Mouse (Mus musculus) embryonic facial prominence, embryonic 11.5 days (tissue): Measurements from ENCODE around the gene 4931422A03Rik. TPM values are rescaled to one million over a fixed set of nuclear protein-coding genes. Genes with fewer than 3 reads are reported as not detected.

ENCODE experiments used
- ATAC-seq: fragments of 200-750 bp; cut with Nextera tagmentation; replicated peaks from 2 replicates; pipeline ENCODE4 v1.8.0; 2017; ENCODE audit warnings: low read depth; ENCODE audit not compliant: insufficient number of reproducible peaks, low FRiP score, low TSS enrichment
- DNase-seq: peaks from one replicate; pipeline ENCODE4 v3.0.0-alpha.2; 2015; ENCODE audit warnings: low spot score
- H3K27ac ChIP-seq: fragments of 300-500 bp; sonication (generic); replicated peaks from 2 replicates; pipeline ENCODE4 v1.5.1; 2014; ENCODE audit warnings: mild to moderate bottlenecking, low read depth, low read length, control low read depth
- H3K27me3 ChIP-seq: fragments of 300-500 bp; sonication (generic); 2 replicates; pipeline ENCODE4 v1.6.1; 2014; ENCODE audit warnings: mild to moderate bottlenecking, low read length, moderate library complexity, mixed read lengths; ENCODE audit not compliant: control insufficient read depth, insufficient read depth
- H3K36me3 ChIP-seq: fragments of 300-500 bp; sonication (generic); replicated peaks from 2 replicates; pipeline ENCODE4 v1.6.1; 2014; ENCODE audit warnings: low read depth, mild to moderate bottlenecking, low read length, moderate library complexity, mixed read lengths; ENCODE audit not compliant: control insufficient read depth, insufficient read depth
- H3K4me1 ChIP-seq: fragments of 300-500 bp; sonication (generic); 2 replicates; pipeline ENCODE4 v1.6.1; 2014; ENCODE audit warnings: low read length, mixed read lengths; ENCODE audit not compliant: control insufficient read depth, insufficient read depth
- H3K4me2 ChIP-seq: fragments of 300-500 bp; sonication (generic); 2 replicates; pipeline ENCODE4 v1.6.1; 2014; ENCODE audit warnings: low read depth, mild to moderate bottlenecking, control low read depth, low read length, moderate library complexity
- H3K4me3 ChIP-seq: fragments of 300-500 bp; sonication (generic); 2 replicates; pipeline ENCODE4 v1.5.1; 2014; ENCODE audit warnings: low read depth, low read length, control low read depth
- H3K9ac ChIP-seq: fragments of 300-500 bp; sonication (generic); replicated peaks from 2 replicates; pipeline ENCODE4 v1.6.1; 2014; ENCODE audit warnings: mild to moderate bottlenecking, control low read depth, low read length
- H3K9me3 ChIP-seq: fragments of 300-500 bp; sonication (generic); replicated peaks from 2 replicates; pipeline ENCODE4 v1.6.1; 2016; ENCODE audit warnings: mild to moderate bottlenecking, low read length, inconsistent platforms, mixed read lengths; ENCODE audit not compliant: control insufficient read depth
- WGBS: fragments of 180-500 bp; shearing (Covaris S2); extraction: QIAGEN DNeasy Blood & Tissue Kit; methylation state at CpG from one replicate; pipeline ENCODE4 v1.1.7; 2014; 5-methylcytosine and 5-hydroxymethylcytosine counted together
- polyA plus RNA-seq: library from polyadenylated mRNA; unstranded; fragments of >200 nt; fragmentation: Nextera tagmentation; extraction: Ambion mirVana; gene quantifications from 2 replicates; pipeline ENCODE4 v1.2.1, GENCODE M21; 2014

Gene 4931422A03Rik
- polyA plus RNA-seq, 1 experiment from 2014 or later, result 1.1 TPM

DNA sequence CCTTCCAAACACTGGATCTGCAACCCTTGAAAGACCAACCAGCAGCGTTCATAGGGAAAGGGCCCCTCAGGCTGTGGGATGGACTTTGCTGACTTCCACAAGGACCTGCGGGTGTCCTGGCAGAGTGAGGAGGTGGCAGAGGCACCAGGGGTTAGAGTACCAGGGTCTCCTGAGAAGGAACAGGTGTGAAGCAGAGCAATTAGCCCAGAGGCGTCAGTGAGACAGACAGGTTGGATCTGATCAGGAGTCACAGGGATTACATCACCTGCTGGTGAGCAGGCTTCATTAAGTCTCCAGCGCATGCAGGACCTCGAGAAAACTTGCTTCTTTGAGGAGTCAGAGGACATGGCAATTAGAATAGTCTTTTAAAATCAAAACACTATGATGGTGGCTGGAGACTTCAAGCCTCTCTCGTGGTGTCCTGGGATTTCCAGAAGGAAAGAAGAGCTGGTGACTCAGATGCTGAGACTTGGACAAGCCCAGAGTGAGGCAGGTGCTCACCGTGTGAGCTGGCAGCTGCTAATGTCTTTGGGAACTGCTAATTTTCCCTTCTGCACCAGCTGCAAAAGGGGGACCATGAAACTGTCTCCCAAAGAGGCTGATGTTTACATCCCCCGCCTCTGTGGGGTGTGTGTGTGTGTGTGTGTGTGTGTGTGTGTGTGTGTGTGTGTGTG, 80.0 kb downstream of the 4931422A03Rik start:
- H3K4me3 ChIP-seq, result no peak overlapping the region
- H3K36me3 ChIP-seq, result no peaks in the 10 kb centered on the region
- DNase-seq (no peak), ATAC-seq (no peak)
- H3K4me1 ChIP-seq, result no peaks in the 10 kb centered on the region; the same call in 1 of the 2 replicates
- no peaks in the 10 kb centered on the region for H3K27me3 ChIP-seq
- no peak overlapping the region for H3K4me2 ChIP-seq
- no peak overlapping the region for H3K27ac ChIP-seq
- H3K9ac ChIP-seq, result no peak overlapping the region
- WGBS, result 72% methylated on average over 8 of the region's 8 CpGs
- H3K9me3 ChIP-seq, result no peaks in the 10 kb centered on the region

DNA sequence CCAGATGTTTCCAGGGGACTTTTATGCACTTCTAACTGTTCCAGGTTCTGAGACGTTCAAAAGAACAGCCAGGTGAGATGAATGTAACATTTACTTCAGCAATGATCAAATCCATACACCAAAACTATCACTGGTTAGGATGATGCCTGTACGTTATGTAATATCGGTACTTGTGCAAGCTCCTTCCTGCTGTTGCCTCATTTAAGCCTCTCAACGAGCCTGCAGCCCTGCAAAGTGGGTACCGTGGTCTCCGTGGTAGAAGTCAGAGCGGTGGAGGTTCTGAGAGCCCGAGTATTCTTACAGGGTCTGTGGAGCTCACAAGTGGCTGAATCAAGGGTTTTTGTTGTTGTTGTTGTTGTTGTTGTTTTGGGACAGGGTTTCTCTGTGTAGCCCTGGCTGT, 81.3 kb downstream of the 4931422A03Rik start:
- no peak for DNase-seq
- 83% methylated on average over 8 of the region's 8 CpGs for WGBS
- H3K9ac ChIP-seq, result no peak overlapping the region

DNA sequence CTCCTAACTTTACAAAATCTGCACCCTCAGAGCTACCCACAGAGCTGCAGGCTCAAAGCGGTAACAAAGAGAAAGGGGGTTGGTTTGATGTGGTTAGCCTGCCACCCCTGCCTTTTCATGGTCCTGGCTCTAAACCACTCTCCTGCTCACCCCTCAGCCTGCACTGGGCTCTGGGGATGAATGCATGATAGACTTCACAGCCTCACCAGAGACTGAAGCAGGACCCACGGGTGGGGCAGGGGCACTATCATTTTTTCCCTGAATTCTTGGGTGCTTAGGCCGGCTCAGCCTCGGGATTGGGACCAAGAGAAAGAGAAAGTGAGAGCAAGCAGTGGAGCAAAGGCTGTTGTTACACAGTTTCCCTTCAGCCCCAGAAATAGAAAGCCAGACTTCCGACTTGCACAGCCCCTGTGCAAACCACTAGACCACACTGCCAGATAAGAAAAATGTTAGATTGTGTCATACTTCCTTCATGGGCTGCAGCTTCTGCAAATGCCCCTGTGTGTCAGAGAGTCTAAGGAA, 82.5 kb downstream of the 4931422A03Rik start:
- H3K27ac ChIP-seq, result no peak overlapping the region
- H3K36me3 ChIP-seq, result no peaks in the 10 kb centered on the region
- ATAC-seq, result no peak
- no peaks in the 10 kb centered on the region; the same call in 1 of the 2 replicates for H3K4me1 ChIP-seq
- H3K4me2 ChIP-seq, result no peak overlapping the region
- no peak overlapping the region for H3K4me3 ChIP-seq
- 82% methylated on average over 5 of the region's 5 CpGs for whole genome bisulfite sequencing
- H3K27me3 ChIP-seq, result no peaks in the 10 kb centered on the region
- H3K9ac ChIP-seq, result no peak overlapping the region
- no peaks in the 10 kb centered on the region for H3K9me3 ChIP-seq
- DNase-seq, result no peak

More for the DNA sequence above, 81.3 kb downstream of the 4931422A03Rik start:
- Histone ChIP-seq H3K9me3 (no peaks in the 10 kb centered on the region), H3K27me3 (no peaks in the 10 kb centered on the region), H3K4me1 (no peaks in the 10 kb centered on the region; the same call in 1 of the 2 replicates), H3K4me3 (no peak overlapping the region), H3K36me3 (no peaks in the 10 kb centered on the region), H3K4me2 (no peak overlapping the region), H3K27ac (no peak overlapping the region)
- no peak for ATAC-seq

DNA sequence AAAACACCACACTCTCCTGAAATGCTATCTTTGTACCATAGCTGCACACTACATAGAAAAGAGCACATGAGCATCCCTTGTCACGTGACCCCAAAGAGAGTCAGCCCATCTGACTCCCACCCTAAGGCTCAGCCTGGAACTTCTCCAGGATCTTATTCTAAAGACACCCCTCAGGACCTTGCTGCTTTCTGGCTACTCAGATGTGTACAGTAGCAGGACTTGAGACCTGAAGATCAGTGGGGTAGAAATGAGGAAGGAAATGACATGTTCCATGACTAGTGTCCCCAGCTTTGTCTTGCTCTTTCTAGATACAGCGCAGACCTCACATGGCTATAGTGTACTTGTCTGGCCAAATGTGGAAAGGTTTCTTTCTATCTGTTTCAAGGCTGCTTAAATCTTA, 83.3 kb downstream of the 4931422A03Rik start:
- H3K9ac ChIP-seq, result no peak overlapping the region
- no peak overlapping the region for H3K27ac ChIP-seq
- no peaks in the 10 kb centered on the region for H3K36me3 ChIP-seq
- no peak for DNase-seq
- no peak for ATAC-seq
- no peaks in the 10 kb centered on the region for H3K9me3 ChIP-seq
- no peak overlapping the region for H3K4me3 ChIP-seq
- no peaks in the 10 kb centered on the region; the same call in 1 of the 2 replicates for H3K4me1 ChIP-seq
- H3K4me2 ChIP-seq, result no peak overlapping the region
- 85% methylated on average over 2 of the region's 2 CpGs for WGBS
- no peaks in the 10 kb centered on the region for H3K27me3 ChIP-seq

DNA sequence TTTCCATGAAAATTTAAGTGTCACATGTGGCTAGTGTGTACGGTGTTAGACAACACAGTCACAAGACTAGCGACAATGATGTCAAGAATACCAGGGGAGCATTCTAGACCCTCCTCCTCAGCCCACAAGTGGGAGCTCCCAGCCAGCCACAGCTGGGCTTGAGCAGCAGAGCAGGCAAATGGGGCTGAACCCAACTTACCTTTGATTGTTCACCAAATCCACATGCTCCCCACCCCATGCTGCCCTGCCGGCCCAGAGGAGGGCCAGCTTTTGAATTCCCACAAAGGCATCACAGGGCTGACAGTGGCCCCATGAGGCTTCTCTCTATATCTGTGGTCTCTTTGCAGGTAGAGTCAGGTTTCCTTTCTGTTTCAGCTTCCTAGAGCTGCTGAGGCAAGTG, 87.1 kb downstream of the 4931422A03Rik start:
- DNase-seq, result no peak
- Histone ChIP-seq H3K4me1 (no peaks in the 10 kb centered on the region; the same call in 1 of the 2 replicates), H3K27me3 (no peaks in the 10 kb centered on the region), H3K4me2 (no peak overlapping the region), H3K9me3 (no peaks in the 10 kb centered on the region), H3K9ac (no peak overlapping the region), H3K27ac (no peak overlapping the region), H3K4me3 (no peak overlapping the region), H3K36me3 (no peaks in the 10 kb centered on the region)
- no peak for ATAC-seq
- WGBS, result 63% methylated on average over 3 of the region's 3 CpGs

DNA sequence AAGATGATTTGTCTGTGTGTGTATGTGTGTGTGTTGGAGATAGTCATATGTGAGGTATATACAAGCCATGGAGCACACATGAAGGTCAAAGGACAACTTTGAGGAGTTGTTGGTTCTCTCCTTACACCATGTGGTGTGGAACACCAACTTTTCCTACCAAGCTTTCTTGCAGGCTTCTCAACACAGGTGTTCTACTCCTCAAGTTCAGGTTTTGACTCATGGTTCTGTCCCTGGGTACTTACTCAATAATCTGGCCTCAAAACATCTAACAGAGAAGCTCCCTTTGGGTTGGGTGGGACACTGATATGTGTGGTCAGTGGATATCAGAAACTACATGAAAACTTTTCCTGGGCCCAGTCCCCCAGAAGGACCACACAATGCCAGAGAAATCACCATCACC, 89.2 kb downstream of the 4931422A03Rik start:
- no peaks in the 10 kb centered on the region for H3K9me3 ChIP-seq
- DNase-seq (no peak), ATAC-seq (no peak)
- H3K4me2 ChIP-seq, result no peak overlapping the region
- no peaks in the 10 kb centered on the region for H3K4me1 ChIP-seq
- no peak overlapping the region for H3K9ac ChIP-seq
- no peaks in the 10 kb centered on the region for H3K27me3 ChIP-seq
- H3K4me3 ChIP-seq, result no peak overlapping the region
- no peaks in the 10 kb centered on the region for H3K36me3 ChIP-seq
- H3K27ac ChIP-seq, result no peak overlapping the region

DNA sequence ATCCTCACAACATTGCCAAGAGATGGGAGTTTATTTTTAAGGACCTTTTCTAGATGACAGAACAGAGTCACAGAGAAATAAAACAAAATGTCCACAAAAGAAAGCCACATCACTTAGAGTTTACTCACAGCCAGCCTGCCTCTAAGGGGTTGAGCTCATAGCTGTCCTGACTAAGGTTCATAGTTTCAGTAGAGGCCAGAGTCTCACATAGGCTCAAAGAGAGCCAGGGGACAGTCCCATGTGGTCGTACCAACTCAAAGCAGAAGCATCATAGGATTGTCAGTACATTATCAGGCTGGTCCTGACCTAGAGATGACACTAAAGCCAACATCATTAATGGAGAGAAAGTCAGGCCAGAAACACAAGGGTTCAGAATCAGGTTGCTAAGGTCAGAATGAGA, 89.6 kb downstream of the 4931422A03Rik start:
- H3K9ac ChIP-seq, result no peak overlapping the region
- H3K27ac ChIP-seq, result no peak overlapping the region
- H3K4me1 ChIP-seq, result no peaks in the 10 kb centered on the region
- H3K27me3 ChIP-seq, result no peaks in the 10 kb centered on the region
- DNase-seq (no peak), ATAC-seq (no peak)
- 76% methylated on average over 1 of the region's 1 CpGs for WGBS
- H3K4me3 ChIP-seq, result no peak overlapping the region
- H3K9me3 ChIP-seq, result no peaks in the 10 kb centered on the region
- no peaks in the 10 kb centered on the region for H3K36me3 ChIP-seq
- no peak overlapping the region for H3K4me2 ChIP-seq

DNA sequence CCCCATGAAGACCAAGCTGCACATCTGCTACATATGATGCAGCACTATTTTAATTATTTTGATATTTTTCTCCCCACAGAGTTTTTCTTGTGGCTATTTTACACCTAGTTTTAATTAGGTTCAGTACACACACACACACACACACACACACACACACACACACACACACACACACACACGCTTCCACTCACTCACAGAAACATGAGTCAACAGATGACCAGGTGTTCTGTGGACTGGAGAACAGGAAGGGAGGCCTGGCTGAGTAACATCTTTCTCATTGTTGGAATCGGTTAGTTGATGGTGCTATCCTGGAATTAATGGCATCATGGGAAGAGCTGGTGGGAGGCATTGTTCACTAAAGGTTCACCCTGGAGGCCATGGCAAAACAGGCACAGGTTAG, 90.5 kb downstream of the 4931422A03Rik start:
- Histone ChIP-seq H3K36me3 (no peaks in the 10 kb centered on the region), H3K9me3 (no peaks in the 10 kb centered on the region), H3K27ac (no peak overlapping the region), H3K9ac (no peak overlapping the region), H3K27me3 (no peaks in the 10 kb centered on the region), H3K4me1 (no peaks in the 10 kb centered on the region), H3K4me2 (no peak overlapping the region), H3K4me3 (no peak overlapping the region)
- no peak for ATAC-seq
- WGBS, result 89% methylated on average over 2 of the region's 2 CpGs
- DNase-seq, result no peak
